Mouse (Mus musculus) MEL (cell line): ENCODE data around the gene Eaf1.
A peak's percentile ranks its signal among the peaks of the same experiment; 100 is the strongest.

Experiments used
- CTCF ChIP-seq, 3 experiments: IDR thresholded peaks in 2 of 3; conservative IDR thresholded peaks in 1 of 3; 2 replicates each; pipeline ENCODE4 v1.5.1; 2011 to 2012; ENCODE audit warnings: low read length in 3 of 3, low read depth in 2 of 3, mild to moderate bottlenecking in 2 of 3, improper control_type of control experiment in 1 of 3, inconsistent platforms in 1 of 3, mixed read lengths in 1 of 3, moderate library complexity in 1 of 3; ENCODE audit not compliant: control insufficient read depth in 1 of 3, insufficient read depth in 1 of 3, poor library complexity in 1 of 3, severe bottlenecking in 1 of 3
- HCFC1 ChIP-seq: IDR thresholded peaks from 2 replicates; pipeline ENCODE4 v1.6.1; 2012; ENCODE audit warnings: low read depth, mild to moderate bottlenecking, inconsistent platforms, low read length, improper control_type of control experiment, moderate library complexity
- POLR2A ChIP-seq, 2 experiments: IDR thresholded peaks; 2 replicates each; pipeline ENCODE4 v1.6.1; 2011 to 2012; ENCODE audit warnings: low read length in 2 of 2, mild to moderate bottlenecking in 2 of 2, control low read depth in 1 of 2, improper control_type of control experiment in 1 of 2, low read depth in 1 of 2, moderate library complexity in 1 of 2; ENCODE audit not compliant: control insufficient read depth in 1 of 2, insufficient read depth in 1 of 2, poor library complexity in 1 of 2
- RCOR1 ChIP-seq: IDR thresholded peaks from 2 replicates; pipeline ENCODE4 v1.6.1; 2012; ENCODE audit warnings: low read depth, mild to moderate bottlenecking, inconsistent platforms, low read length, improper control_type of control experiment
- SIN3A ChIP-seq: IDR thresholded peaks from 2 replicates; pipeline ENCODE4 v1.6.1; 2012; ENCODE audit warnings: low read length, improper control_type of control experiment, inconsistent platforms
- SMC3 ChIP-seq: IDR thresholded peaks from 2 replicates; pipeline ENCODE4 v1.6.1; 2011; ENCODE audit warnings: low read depth, low read length, improper control_type of control experiment
- USF1 ChIP-seq: IDR thresholded peaks from 2 replicates; pipeline ENCODE4 v1.6.1; 2014; ENCODE audit warnings: low read depth, mild to moderate bottlenecking, inconsistent platforms, low read length, improper control_type of control experiment, moderate library complexity

- TF ChIP-seq SMC3 (no peak), POLR2A (IDR thresholded peaks at IDR 0.05; ENCODE audit: control insufficient read depth in 1 of 2, insufficient read depth in 1 of 2, low read depth in 1 of 2, low read length in 2 of 2, poor library complexity in 1 of 2) (no peak), RCOR1 (no peak), SIN3A (no peak), HCFC1 (no peak), CTCF (IDR thresholded peaks at IDR 0.05 in 2 of 3, conservative IDR thresholded peaks at IDR 0.05 in 1 of 3; ENCODE audit: control insufficient read depth in 1 of 3, insufficient read depth in 1 of 3, low read depth in 2 of 3, low read length in 3 of 3, poor library complexity in 1 of 3, severe bottlenecking in 1 of 3) (peak in 1 of 3 experiments; percentile 22; a peak in 2 of 6 replicates), USF1 (no peak)
Observed at GRCm38 (mm10) chr14:31469711-31470110, 24.5 kb upstream of the Eaf1 start.
